Mouse (Mus musculus): Measurements from ENCODE around the gene Smad5.

- TF ChIP-seq CTCF (IDR thresholded peaks at IDR 0.05): no peak
- TF ChIP-seq POLR2A (IDR thresholded peaks at IDR 0.05; ENCODE audit: insufficient read depth, low read depth, low read length): peak; percentile 81
Observed at GRCm38 (mm10) chr13:56702469-56703221, at the start of gene Smad5.
